Mouse (Mus musculus): ENCODE measurements around the gene Mrvi1. TPM values are rescaled to one million over a fixed set of nuclear protein-coding genes. Genes with fewer than 3 reads are reported as not detected.

Gene Mrvi1
- total RNA-seq, 1 experiment, result 0.27 TPM

GRCm38 (mm10) chr7:110823995-110824953 is 158.0 kb downstream of the Mrvi1 start:
- H3K36me3 ChIP-seq (ENCODE audit: control insufficient read depth, insufficient read depth, low read length, poor library complexity, severe bottlenecking), result peaks cover 14% of the 10 kb centered on the region
- no peak overlapping the region for H3K4me3 ChIP-seq (ENCODE audit: insufficient read depth in 1 of 2, low read depth in 1 of 2, low read length in 2 of 2, poor library complexity in 1 of 2, severe bottlenecking in 1 of 2)
- no peaks in the 10 kb centered on the region for H3K4me1 ChIP-seq (ENCODE audit: control insufficient read depth in 2 of 2, insufficient read depth in 2 of 2, low read length in 2 of 2, poor library complexity in 1 of 2)
- DNase-seq (ENCODE audit: low read depth, low spot score), result no peak
- H3K9me3 ChIP-seq (ENCODE audit: control insufficient read depth, insufficient read depth, low read depth, low read length), result no peaks in the 10 kb centered on the region
- in situ Hi-C loops (cut with MboI; ENCODE audit: low sequenced_read_pairs in 2 of 2, unreplicated experiment in 2 of 2), result no loop called here
- H3K9ac ChIP-seq (ENCODE audit: insufficient read depth, low read depth, low read length, poor library complexity, severe bottlenecking), result no peak overlapping the region
- H3K27ac ChIP-seq (ENCODE audit: insufficient read depth, low read depth, low read length, poor library complexity, severe bottlenecking), result no peak overlapping the region
- no peak for TF ChIP-seq CHD2 (IDR thresholded peaks at IDR 0.05; ENCODE audit: low read depth, low read length)
- no peak for TF ChIP-seq ZC3H11A (IDR thresholded peaks at IDR 0.05; ENCODE audit: borderline replicate concordance, low read depth, low read length)
- no peak for TF ChIP-seq ZNF384 (IDR thresholded peaks at IDR 0.05; ENCODE audit: low read depth, low read length)
- TF ChIP-seq MAFK (IDR thresholded peaks at IDR 0.05; ENCODE audit: insufficient read depth, low read depth, low read length), result no peak
- TF ChIP-seq HCFC1 (IDR thresholded peaks at IDR 0.05; ENCODE audit: borderline replicate concordance, insufficient read depth, low read length), result no peak

GRCm38 (mm10) chr7:110823593-110823992 is 158.7 kb downstream of the Mrvi1 start:
- no peak overlapping the region for H3K27ac ChIP-seq (ENCODE audit: insufficient read depth, low read depth, low read length, poor library complexity, severe bottlenecking)
- peaks cover 14% of the 10 kb centered on the region for H3K36me3 ChIP-seq (ENCODE audit: control insufficient read depth, insufficient read depth, low read length, poor library complexity, severe bottlenecking)
- no peaks in the 10 kb centered on the region for H3K4me1 ChIP-seq (ENCODE audit: control insufficient read depth in 2 of 2, insufficient read depth in 2 of 2, low read length in 2 of 2, poor library complexity in 1 of 2)
- TF ChIP-seq ZC3H11A (IDR thresholded peaks at IDR 0.05; ENCODE audit: borderline replicate concordance, low read depth, low read length) (no peak), MAFK (IDR thresholded peaks at IDR 0.05; ENCODE audit: insufficient read depth, low read depth, low read length) (no peak), ZNF384 (IDR thresholded peaks at IDR 0.05; ENCODE audit: low read depth, low read length) (no peak), CHD2 (IDR thresholded peaks at IDR 0.05; ENCODE audit: low read depth, low read length) (no peak), HCFC1 (IDR thresholded peaks at IDR 0.05; ENCODE audit: borderline replicate concordance, insufficient read depth, low read length) (no peak)
- in situ Hi-C loops (cut with MboI; ENCODE audit: low sequenced_read_pairs in 2 of 2, unreplicated experiment in 2 of 2), result no loop called here
- H3K9ac ChIP-seq (ENCODE audit: insufficient read depth, low read depth, low read length, poor library complexity, severe bottlenecking), result no peak overlapping the region
- DNase-seq (ENCODE audit: low read depth, low spot score), result no peak
- H3K4me3 ChIP-seq (ENCODE audit: insufficient read depth in 1 of 2, low read depth in 1 of 2, low read length in 2 of 2, poor library complexity in 1 of 2, severe bottlenecking in 1 of 2), result no peak overlapping the region
- no peaks in the 10 kb centered on the region for H3K9me3 ChIP-seq (ENCODE audit: control insufficient read depth, insufficient read depth, low read depth, low read length)

- in situ Hi-C loops (cut with MboI; ENCODE audit: low sequenced_read_pairs in 2 of 2, unreplicated experiment in 2 of 2), result no loop called here
- TF ChIP-seq HCFC1 (IDR thresholded peaks at IDR 0.05; ENCODE audit: borderline replicate concordance, insufficient read depth, low read length), result no peak
- no peak for DNase-seq (ENCODE audit: low read depth, low spot score)
- Histone ChIP-seq H3K9me3 (ENCODE audit: control insufficient read depth, insufficient read depth, low read depth, low read length) (no peaks in the 10 kb centered on the region), H3K27ac (ENCODE audit: insufficient read depth, low read depth, low read length, poor library complexity, severe bottlenecking) (no peak overlapping the region), H3K4me1 (ENCODE audit: control insufficient read depth in 2 of 2, insufficient read depth in 2 of 2, low read length in 2 of 2, poor library complexity in 1 of 2) (no peaks in the 10 kb centered on the region), H3K9ac (ENCODE audit: insufficient read depth, low read depth, low read length, poor library complexity, severe bottlenecking) (no peak overlapping the region), H3K4me3 (ENCODE audit: insufficient read depth in 1 of 2, low read depth in 1 of 2, low read length in 2 of 2, poor library complexity in 1 of 2, severe bottlenecking in 1 of 2) (no peak overlapping the region), H3K36me3 (ENCODE audit: control insufficient read depth, insufficient read depth, low read length, poor library complexity, severe bottlenecking) (peaks cover 16% of the 10 kb centered on the region)
Measured at GRCm38 (mm10) chr7:110823076-110823475, 159.2 kb downstream of the Mrvi1 start.

GRCm38 (mm10) chr7:110822055-110822454 is 160.2 kb downstream of the Mrvi1 start:
- DNase-seq (ENCODE audit: low read depth, low spot score), result no peak

More at GRCm38 (mm10) chr7:110822055-110822454, 160.2 kb downstream of the Mrvi1 start:
- H3K4me3 ChIP-seq (ENCODE audit: insufficient read depth in 1 of 2, low read depth in 1 of 2, low read length in 2 of 2, poor library complexity in 1 of 2, severe bottlenecking in 1 of 2), result no peak overlapping the region
- no peak overlapping the region for H3K9ac ChIP-seq (ENCODE audit: insufficient read depth, low read depth, low read length, poor library complexity, severe bottlenecking)
- no peak overlapping the region for H3K27ac ChIP-seq (ENCODE audit: insufficient read depth, low read depth, low read length, poor library complexity, severe bottlenecking)
- H3K9me3 ChIP-seq (ENCODE audit: control insufficient read depth, insufficient read depth, low read depth, low read length), result no peaks in the 10 kb centered on the region
- TF ChIP-seq CHD2 (IDR thresholded peaks at IDR 0.05; ENCODE audit: low read depth, low read length), result no peak
- TF ChIP-seq ZNF384 (IDR thresholded peaks at IDR 0.05; ENCODE audit: low read depth, low read length), result no peak
- TF ChIP-seq MAFK (IDR thresholded peaks at IDR 0.05; ENCODE audit: insufficient read depth, low read depth, low read length), result no peak
- TF ChIP-seq ZC3H11A (IDR thresholded peaks at IDR 0.05; ENCODE audit: borderline replicate concordance, low read depth, low read length), result no peak
- TF ChIP-seq HCFC1 (IDR thresholded peaks at IDR 0.05; ENCODE audit: borderline replicate concordance, insufficient read depth, low read length), result no peak
- no peaks in the 10 kb centered on the region for H3K4me1 ChIP-seq (ENCODE audit: control insufficient read depth in 2 of 2, insufficient read depth in 2 of 2, low read length in 2 of 2, poor library complexity in 1 of 2)
- in situ Hi-C loops (cut with MboI; ENCODE audit: low sequenced_read_pairs in 2 of 2, unreplicated experiment in 2 of 2), result no loop called here
- peaks cover 17% of the 10 kb centered on the region for H3K36me3 ChIP-seq (ENCODE audit: control insufficient read depth, insufficient read depth, low read length, poor library complexity, severe bottlenecking)
